Mouse (Mus musculus) urinary bladder, postnatal 14 days (tissue): ENCODE results near the gene Scgb2b21.
"Not testable (repeated sequence)": the region's sequence is repeated elsewhere in the genome, so short reads cannot be mapped to it uniquely, and the experiment has no call there.

Source experiments
- DNase-seq: peaks from one replicate; pipeline ENCODE4 v3.0.0; 2021; ENCODE audit warnings: low spot score

Gene Scgb2b21

GRCm38 (mm10) chr7:33520358-33520757 lies at the start of gene Scgb2b21:
Scgb2b21 (minus strand) TSS chr7:33520458.
- DNase-seq, result no peak

GRCm38 (mm10) chr7:33543420-33543819 lies 23.2 kb upstream of the Scgb2b21 start:
- not testable (repeated sequence) for DNase-seq
